Mouse (Mus musculus) MEL (cell line): ENCODE data around the gene Dnajc11.

Source experiments
- CTCF ChIP-seq, 3 experiments: IDR thresholded peaks in 2 of 3; conservative IDR thresholded peaks in 1 of 3; 2 replicates each; pipeline ENCODE4 v1.5.1; 2011 to 2012; ENCODE audit warnings: low read length in 3 of 3, low read depth in 2 of 3, mild to moderate bottlenecking in 2 of 3, improper control_type of control experiment in 1 of 3, inconsistent platforms in 1 of 3, mixed read lengths in 1 of 3, moderate library complexity in 1 of 3; ENCODE audit not compliant: control insufficient read depth in 1 of 3, insufficient read depth in 1 of 3, poor library complexity in 1 of 3, severe bottlenecking in 1 of 3
- MAFK ChIP-seq: IDR thresholded peaks from 2 replicates; pipeline ENCODE4 v1.6.1; 2011; ENCODE audit warnings: low read depth, mild to moderate bottlenecking, low read length, improper control_type of control experiment, borderline replicate concordance
- MAX ChIP-seq: IDR thresholded peaks from 2 replicates; pipeline ENCODE4 v1.6.1; 2011; ENCODE audit warnings: low read length, improper control_type of control experiment
- SMC3 ChIP-seq: IDR thresholded peaks from 2 replicates; pipeline ENCODE4 v1.6.1; 2011; ENCODE audit warnings: low read depth, low read length, improper control_type of control experiment

GRCm38 (mm10) chr4:152012109-152012508 is 78.6 kb downstream of the Dnajc11 start:
- TF ChIP-seq MAX (no peak), CTCF (IDR thresholded peaks at IDR 0.05 in 2 of 3, conservative IDR thresholded peaks at IDR 0.05 in 1 of 3; ENCODE audit: control insufficient read depth in 1 of 3, insufficient read depth in 1 of 3, low read depth in 2 of 3, low read length in 3 of 3, poor library complexity in 1 of 3, severe bottlenecking in 1 of 3) (no peak), SMC3 (no peak), MAFK (no peak)
